Mouse (Mus musculus): ENCODE measurements at regions not wholly inside any gene's neighbourhood (a gene's known extent, or its start where the extent isn't known, plus 50 kb on each side); places are given as distances from the start of the nearest gene placed in this dataset.

- Histone ChIP-seq H3K9ac (no peak overlapping the region), H3K27ac (ENCODE audit: low read depth) (no peak overlapping the region), H3K4me2 (no peak overlapping the region), H3K4me3 (ENCODE audit: low read depth, low read length) (no peak overlapping the region), H3K9me3 (ENCODE audit: low read depth, low read length) (no peaks in the 10 kb centered on the region), H3K36me3 (ENCODE audit: insufficient read depth) (no peaks in the 10 kb centered on the region), H3K4me1 (ENCODE audit: insufficient read depth) (no peaks in the 10 kb centered on the region), H3K27me3 (ENCODE audit: insufficient read depth, low read length) (no peaks in the 10 kb centered on the region)
- no peak for DNase-seq
- WGBS, result 53% methylated on average over 5 of the region's 5 CpGs
- ATAC-seq (ENCODE audit: insufficient read depth), result no peak
- TF ChIP-seq CTCF (IDR thresholded peaks at IDR 0.05; ENCODE audit: low read depth), result no peak
These were observed 255.5 kb downstream of the Wdr11 start for GRCm38 (mm10) chr7:129847136-129847535.

- 54% methylated on average over 7 of the region's 7 CpGs for WGBS
- Histone ChIP-seq H3K4me3 (ENCODE audit: low read depth, low read length) (no peak overlapping the region), H3K9ac (no peak overlapping the region), H3K4me1 (ENCODE audit: insufficient read depth) (no peaks in the 10 kb centered on the region; the same call in 1 of the 2 replicates), H3K36me3 (ENCODE audit: insufficient read depth) (no peaks in the 10 kb centered on the region), H3K4me2 (no peak overlapping the region), H3K9me3 (ENCODE audit: low read depth, low read length) (no peaks in the 10 kb centered on the region), H3K27ac (ENCODE audit: low read depth) (no peak overlapping the region), H3K27me3 (ENCODE audit: insufficient read depth, low read length) (no peaks in the 10 kb centered on the region)
- ATAC-seq (ENCODE audit: insufficient read depth) (no peak), DNase-seq (no peak)
- TF ChIP-seq CTCF (IDR thresholded peaks at IDR 0.05; ENCODE audit: low read depth), result no peak
These were observed 261.9 kb downstream of the Wdr11 start for GRCm38 (mm10) chr7:129853596-129853995.

GRCm38 (mm10) chr7:129854942-129855341, 263.3 kb downstream of the Wdr11 start:
- ATAC-seq (ENCODE audit: insufficient read depth), result no peak
- H3K9me3 ChIP-seq (ENCODE audit: low read depth, low read length), result no peaks in the 10 kb centered on the region
- no peak overlapping the region for H3K27ac ChIP-seq (ENCODE audit: low read depth)
- DNase-seq, result no peak
- no peak for TF ChIP-seq CTCF (IDR thresholded peaks at IDR 0.05; ENCODE audit: low read depth)
- no peaks in the 10 kb centered on the region; the same call in 1 of the 2 replicates for H3K4me1 ChIP-seq (ENCODE audit: insufficient read depth)
- no peaks in the 10 kb centered on the region for H3K36me3 ChIP-seq (ENCODE audit: insufficient read depth)
- H3K9ac ChIP-seq, result no peak overlapping the region
- no peak overlapping the region for H3K4me3 ChIP-seq (ENCODE audit: low read depth, low read length)
- no peak overlapping the region for H3K4me2 ChIP-seq
- no peaks in the 10 kb centered on the region for H3K27me3 ChIP-seq (ENCODE audit: insufficient read depth, low read length)
- 42% methylated on average over 2 of the region's 2 CpGs for WGBS

DNA sequence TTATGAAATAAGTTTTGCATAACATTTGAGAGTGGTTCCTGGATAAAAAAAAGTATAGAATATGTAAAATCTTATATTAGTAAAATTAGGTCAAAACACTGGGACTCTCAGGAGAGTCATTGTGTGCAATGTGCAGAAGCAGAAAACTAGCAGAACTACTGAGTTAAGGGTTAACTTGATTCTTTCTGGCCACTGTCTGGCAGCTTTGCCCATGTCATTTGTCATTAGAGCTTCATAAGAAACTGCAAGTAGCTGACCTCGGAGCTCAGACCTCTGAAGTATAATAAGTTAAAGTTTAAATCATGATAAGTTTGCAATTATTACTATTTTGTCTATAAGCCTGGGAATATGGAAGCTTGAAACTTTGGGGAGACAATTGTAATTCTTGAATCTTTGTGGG, 271.3 kb downstream of the Wdr11 start:
- H3K27ac ChIP-seq (ENCODE audit: low read depth), result no peak overlapping the region
- H3K9me3 ChIP-seq (ENCODE audit: low read depth, low read length), result no peaks in the 10 kb centered on the region
- no peak for ATAC-seq (ENCODE audit: insufficient read depth)
- no peaks in the 10 kb centered on the region for H3K27me3 ChIP-seq (ENCODE audit: insufficient read depth, low read length)
- no peak overlapping the region for H3K4me3 ChIP-seq (ENCODE audit: low read depth, low read length)
- no peak overlapping the region for H3K4me2 ChIP-seq
- H3K9ac ChIP-seq, result no peak overlapping the region
- no peak for DNase-seq
- WGBS, result 7% methylated on average over 1 of the region's 1 CpGs
- H3K4me1 ChIP-seq (ENCODE audit: insufficient read depth), result no peaks in the 10 kb centered on the region; the same call in 1 of the 2 replicates
- no peaks in the 10 kb centered on the region for H3K36me3 ChIP-seq (ENCODE audit: insufficient read depth)
- no peak for TF ChIP-seq CTCF (IDR thresholded peaks at IDR 0.05; ENCODE audit: low read depth)

- no peak overlapping the region for H3K9ac ChIP-seq
- no peak overlapping the region for H3K27ac ChIP-seq (ENCODE audit: low read depth)
- H3K27me3 ChIP-seq (ENCODE audit: insufficient read depth, low read length), result no peaks in the 10 kb centered on the region
- H3K9me3 ChIP-seq (ENCODE audit: low read depth, low read length), result no peaks in the 10 kb centered on the region
- no peak overlapping the region for H3K4me3 ChIP-seq (ENCODE audit: low read depth, low read length)
- TF ChIP-seq CTCF (IDR thresholded peaks at IDR 0.05; ENCODE audit: low read depth), result no peak
- 37% methylated on average over 3 of the region's 3 CpGs for WGBS
- ATAC-seq (ENCODE audit: insufficient read depth), result no peak
- DNase-seq, result peak; percentile 63
- H3K36me3 ChIP-seq (ENCODE audit: insufficient read depth), result no peaks in the 10 kb centered on the region
- no peak overlapping the region for H3K4me2 ChIP-seq
- H3K4me1 ChIP-seq (ENCODE audit: insufficient read depth), result no peaks in the 10 kb centered on the region
These were observed 273.9 kb downstream of the Wdr11 start for GRCm38 (mm10) chr7:129865536-129865935.

DNA sequence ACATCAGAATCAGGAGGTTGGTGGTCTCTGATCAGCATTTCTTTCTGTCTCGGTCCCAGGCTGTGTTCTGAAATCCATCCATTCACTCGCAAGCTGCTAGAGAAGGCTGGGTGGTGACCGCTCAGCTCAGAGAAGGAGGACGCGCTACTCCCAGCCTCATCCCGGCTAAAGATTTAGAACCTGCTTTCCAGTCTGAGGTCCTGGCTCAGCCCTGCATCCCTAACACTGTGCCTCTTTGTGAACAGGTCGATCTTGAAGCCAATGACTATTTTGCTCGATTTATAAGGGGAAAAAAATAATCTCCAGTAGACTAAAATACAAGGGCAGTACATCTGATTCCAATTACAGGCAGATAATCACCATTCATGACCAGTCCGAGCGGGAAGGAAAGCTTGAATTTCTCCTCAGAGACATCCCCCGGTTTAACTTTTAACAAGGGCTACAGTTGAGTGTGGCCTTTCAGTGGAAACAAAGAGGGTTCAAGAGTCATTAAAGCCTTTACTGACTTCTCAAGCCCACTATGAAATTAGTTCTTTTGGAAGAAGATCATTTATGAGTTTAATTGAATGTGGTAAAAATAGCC, 280.6 kb downstream of the Wdr11 start:
- H3K27me3 ChIP-seq (ENCODE audit: insufficient read depth, low read length), result no peaks in the 10 kb centered on the region
- H3K9me3 ChIP-seq (ENCODE audit: low read depth, low read length), result no peaks in the 10 kb centered on the region
- peaks cover 12% of the 10 kb centered on the region; the same call in 1 of the 2 replicates for H3K4me1 ChIP-seq (ENCODE audit: insufficient read depth)
- no peak overlapping the region for H3K4me3 ChIP-seq (ENCODE audit: low read depth, low read length)
- no peaks in the 10 kb centered on the region for H3K36me3 ChIP-seq (ENCODE audit: insufficient read depth)
- H3K27ac ChIP-seq (ENCODE audit: low read depth), result no peak overlapping the region
- no peak overlapping the region for H3K9ac ChIP-seq
- no peak for TF ChIP-seq CTCF (IDR thresholded peaks at IDR 0.05; ENCODE audit: low read depth)
- ATAC-seq (ENCODE audit: insufficient read depth) (no peak), DNase-seq (no peak)
- H3K4me2 ChIP-seq, result no peak overlapping the region
- 80% methylated on average over 11 of the region's 11 CpGs for WGBS

DNA sequence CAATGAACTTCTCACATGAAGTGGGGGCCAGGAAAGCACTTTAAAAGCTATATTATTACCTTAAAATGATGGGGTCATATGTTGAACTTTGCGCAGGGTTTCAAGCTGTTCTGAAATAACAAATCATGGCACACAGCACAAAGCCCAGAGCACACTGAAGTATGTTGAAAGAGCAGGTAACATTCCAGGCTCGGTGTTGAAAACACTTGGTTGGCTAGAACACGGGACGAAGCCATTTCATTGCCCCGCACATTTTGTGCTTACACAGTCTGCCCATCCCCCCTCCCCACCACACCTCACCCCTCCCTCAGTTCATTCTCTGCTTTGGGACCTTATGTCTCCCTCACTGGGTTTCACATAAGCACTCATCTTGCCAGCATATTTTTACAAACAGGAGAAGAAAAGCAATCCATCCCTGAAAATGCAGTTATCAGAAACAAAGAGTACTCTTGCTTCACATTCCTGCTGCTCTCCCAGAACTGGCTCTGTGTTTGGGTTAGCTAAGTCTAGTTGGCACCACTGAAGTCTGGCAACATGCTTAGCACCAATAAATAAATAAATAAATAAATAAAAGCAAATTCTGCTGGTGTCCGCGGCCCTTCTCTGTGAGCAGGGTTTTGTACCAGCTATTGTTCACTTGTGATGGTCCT, 284.7 kb downstream of the Wdr11 start:
- no peak overlapping the region for H3K4me3 ChIP-seq (ENCODE audit: low read depth, low read length)
- peaks cover 12% of the 10 kb centered on the region; the same call in 1 of the 2 replicates for H3K4me1 ChIP-seq (ENCODE audit: insufficient read depth)
- no peak overlapping the region for H3K4me2 ChIP-seq
- TF ChIP-seq CTCF (IDR thresholded peaks at IDR 0.05; ENCODE audit: low read depth), result no peak
- WGBS, result 53% methylated on average over 7 of the region's 7 CpGs
- ATAC-seq (ENCODE audit: insufficient read depth) (0 out of 2 replicates have a peak, but pooled peaks have one; percentile 14), DNase-seq (no peak)
- no peak overlapping the region for H3K9ac ChIP-seq
- H3K9me3 ChIP-seq (ENCODE audit: low read depth, low read length), result no peaks in the 10 kb centered on the region
- no peaks in the 10 kb centered on the region for H3K27me3 ChIP-seq (ENCODE audit: insufficient read depth, low read length)
- no peaks in the 10 kb centered on the region for H3K36me3 ChIP-seq (ENCODE audit: insufficient read depth)
- H3K27ac ChIP-seq (ENCODE audit: low read depth), result peak overlapping the region; percentile 66; the same call in 1 of the 2 replicates
